Mouse (Mus musculus) forebrain, embryonic 14.5 days (tissue): ENCODE measurements around the gene Cytip. TPM values are rescaled to one million over a fixed set of nuclear protein-coding genes. Genes with fewer than 3 reads are reported as not detected.

ENCODE experiments used
- ATAC-seq: fragments of 200-750 bp; cut with Nextera tagmentation; 2 replicates; pipeline ENCODE4 v1.8.0; 2017; ENCODE audit warnings: mild to moderate bottlenecking, moderate library complexity
- DNase-seq: peaks from one replicate; pipeline ENCODE4 v3.0.0-alpha.2; 2015; ENCODE audit warnings: low spot score
- H3K27ac ChIP-seq: fragments of 300-500 bp; sonication (generic); 2 replicates; pipeline ENCODE4 v1.5.1; 2014; ENCODE audit warnings: low read depth, mild to moderate bottlenecking, control low read depth, low read length, moderate library complexity
- H3K27me3 ChIP-seq: fragments of 300-500 bp; sonication (generic); replicated peaks from 2 replicates; pipeline ENCODE4 v1.6.1; 2014; ENCODE audit warnings: low read length, control low read depth, mixed read lengths; ENCODE audit not compliant: control insufficient read depth, insufficient read depth
- H3K36me3 ChIP-seq: fragments of 300-500 bp; sonication (generic); 2 replicates; pipeline ENCODE4 v1.6.1; 2014; ENCODE audit warnings: low read length, control low read depth; ENCODE audit not compliant: control insufficient read depth, insufficient read depth
- H3K4me1 ChIP-seq: fragments of 300-500 bp; sonication (generic); 2 replicates; pipeline ENCODE4 v1.6.1; 2014; ENCODE audit warnings: antibody characterized with exemption, low read length, control low read depth; ENCODE audit not compliant: control insufficient read depth, insufficient read depth
- H3K4me2 ChIP-seq: fragments of 300-500 bp; sonication (generic); 2 replicates; pipeline ENCODE4 v1.6.1; 2014; ENCODE audit warnings: mild to moderate bottlenecking, control low read depth, low read length
- H3K4me3 ChIP-seq: fragments of 300-500 bp; sonication (generic); 2 replicates; pipeline ENCODE4 v1.5.1; 2014; ENCODE audit warnings: low read depth, low read length, control low read depth
- H3K9ac ChIP-seq: fragments of 300-500 bp; sonication (generic); 2 replicates; pipeline ENCODE4 v1.6.1; 2014; ENCODE audit warnings: mild to moderate bottlenecking, low read length, control low read depth, moderate library complexity
- H3K9me3 ChIP-seq: fragments of 300-500 bp; sonication (generic); replicated peaks from 2 replicates; pipeline ENCODE4 v1.6.1; 2016; ENCODE audit warnings: low read length, control low read depth, mixed read lengths; ENCODE audit not compliant: control insufficient read depth
- WGBS: fragments of 180-500 bp; shearing (Covaris S2); extraction: QIAGEN DNeasy Blood & Tissue Kit; methylation state at CpG from one replicate; pipeline ENCODE4 v1.1.7; 2014; 5-methylcytosine and 5-hydroxymethylcytosine counted together
- polyA plus RNA-seq: library from polyadenylated mRNA; unstranded; fragments of >200 nt; fragmentation: Nextera tagmentation; extraction: Ambion mirVana; gene quantifications from 2 replicates; pipeline ENCODE4 v1.2.1, GENCODE M21; 2014

Gene Cytip
- polyA plus RNA-seq, 1 experiment from 2014 or later: not detected

DNA sequence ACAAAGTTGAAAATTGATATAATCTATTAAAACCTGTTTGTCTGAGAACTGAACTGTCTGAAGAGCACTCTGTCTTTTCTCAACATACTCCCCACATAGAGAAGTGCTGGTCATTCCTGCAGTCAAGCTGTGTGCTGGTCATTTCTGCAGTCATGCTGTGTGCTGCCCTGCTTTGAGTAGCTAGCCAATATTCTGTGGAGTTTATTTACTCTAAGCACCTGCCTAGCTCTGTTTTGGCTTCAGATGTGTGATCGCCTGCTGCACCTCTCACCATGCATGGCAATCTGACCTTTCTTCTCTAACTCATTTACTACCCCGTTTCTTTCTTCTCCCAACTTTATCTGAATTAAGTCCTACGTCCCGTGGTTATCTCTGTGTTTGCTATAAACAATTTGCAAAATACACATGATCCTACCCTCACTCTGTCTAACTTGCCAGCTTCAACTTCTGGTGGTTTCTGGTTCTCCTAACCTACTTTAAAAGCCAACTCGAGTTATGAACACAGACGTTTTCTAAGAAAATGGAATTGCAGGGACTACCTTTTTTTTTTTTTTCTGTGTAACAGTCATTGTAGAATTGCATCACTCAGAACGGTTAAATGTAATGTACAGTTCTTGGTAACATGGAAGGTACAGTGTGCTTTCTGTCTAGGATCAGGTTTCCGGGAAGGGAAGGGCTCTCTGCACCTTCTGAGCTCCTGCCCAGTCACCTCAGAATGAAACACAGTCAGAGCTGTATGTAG is 7.9 kb downstream of the Cytip start:
- no peaks in the 10 kb centered on the region for H3K36me3 ChIP-seq
- no peak overlapping the region for H3K9ac ChIP-seq
- H3K9me3 ChIP-seq: no peaks in the 10 kb centered on the region
- no peaks in the 10 kb centered on the region for H3K4me1 ChIP-seq
- H3K27me3 ChIP-seq: no peaks in the 10 kb centered on the region
- no peak for ATAC-seq
- no peak overlapping the region for H3K4me3 ChIP-seq
- no peak overlapping the region for H3K27ac ChIP-seq
- no peak overlapping the region for H3K4me2 ChIP-seq
- no peak for DNase-seq
- 88% methylated on average over 8 of the region's 8 CpGs for WGBS

DNA sequence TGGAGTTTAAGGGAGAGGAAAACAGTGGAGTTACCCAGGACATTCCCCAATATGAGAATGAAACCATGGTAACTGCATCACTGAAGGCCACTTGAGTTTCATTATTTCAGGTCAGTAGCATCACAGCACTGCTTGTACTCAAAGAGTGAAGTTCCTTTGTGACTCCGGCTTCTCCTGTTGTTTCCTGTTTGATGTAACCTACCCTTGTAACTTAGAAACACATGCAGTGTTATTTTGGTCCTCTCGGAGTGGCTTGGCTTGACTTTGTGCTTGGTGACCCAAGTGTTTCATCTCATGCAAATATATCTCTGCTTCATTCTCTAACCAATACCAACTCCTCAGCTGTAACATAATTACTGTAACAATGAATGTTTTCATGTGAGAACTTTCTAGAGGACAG is 11.1 kb downstream of the Cytip start:
- no peaks in the 10 kb centered on the region for H3K27me3 ChIP-seq
- DNase-seq (no peak), ATAC-seq (no peak)
- H3K9me3 ChIP-seq: no peaks in the 10 kb centered on the region
- no peak overlapping the region for H3K4me2 ChIP-seq
- H3K36me3 ChIP-seq: no peaks in the 10 kb centered on the region
- H3K4me3 ChIP-seq: no peak overlapping the region
- no peak overlapping the region for H3K27ac ChIP-seq
- no peak overlapping the region for H3K9ac ChIP-seq
- 81% methylated on average over 2 of the region's 2 CpGs for WGBS
- H3K4me1 ChIP-seq: no peaks in the 10 kb centered on the region

GRCm38 (mm10) chr2:58183658-58184057 is 11.7 kb downstream of the Cytip start:
- no peak for ATAC-seq
- no peak overlapping the region for H3K27ac ChIP-seq
- WGBS: 91% methylated on average over 2 of the region's 2 CpGs
- DNase-seq: no peak
- H3K4me2 ChIP-seq: no peak overlapping the region
- no peaks in the 10 kb centered on the region for H3K9me3 ChIP-seq
- no peaks in the 10 kb centered on the region for H3K4me1 ChIP-seq
- H3K27me3 ChIP-seq: no peaks in the 10 kb centered on the region
- no peaks in the 10 kb centered on the region for H3K36me3 ChIP-seq
- no peak overlapping the region for H3K9ac ChIP-seq
- no peak overlapping the region for H3K4me3 ChIP-seq

- no peak overlapping the region for H3K27ac ChIP-seq
- no peaks in the 10 kb centered on the region for H3K9me3 ChIP-seq
- H3K9ac ChIP-seq: no peak overlapping the region
- no peak overlapping the region for H3K4me2 ChIP-seq
- no peak for DNase-seq
- H3K27me3 ChIP-seq: no peaks in the 10 kb centered on the region
- no peaks in the 10 kb centered on the region for H3K36me3 ChIP-seq
- no peaks in the 10 kb centered on the region for H3K4me1 ChIP-seq
- 74% methylated on average over 1 of the region's 1 CpGs for WGBS
- no peak for ATAC-seq
- H3K4me3 ChIP-seq: no peak overlapping the region
These were observed 14.6 kb downstream of the Cytip start for GRCm38 (mm10) chr2:58180776-58181175.

- Histone ChIP-seq H3K36me3 (no peaks in the 10 kb centered on the region), H3K27me3 (no peaks in the 10 kb centered on the region)
These were observed 16.3 kb downstream of the Cytip start for GRCm38 (mm10) chr2:58179056-58179455.

GRCm38 (mm10) chr2:58175392-58176291 is 19.7 kb downstream of the Cytip start:
- peaks cover 10% of the 10 kb centered on the region; the same call in 1 of the 2 replicates for H3K4me1 ChIP-seq
- ATAC-seq (no peak), DNase-seq (no peak)
- H3K27me3 ChIP-seq: no peaks in the 10 kb centered on the region
- no peak overlapping the region for H3K9ac ChIP-seq
- no peak overlapping the region for H3K27ac ChIP-seq
- H3K4me2 ChIP-seq: no peak overlapping the region
- no peaks in the 10 kb centered on the region for H3K36me3 ChIP-seq
- H3K9me3 ChIP-seq: no peaks in the 10 kb centered on the region
- H3K4me3 ChIP-seq: no peak overlapping the region
- 86% methylated on average over 8 of the region's 8 CpGs for WGBS

More at GRCm38 (mm10) chr2:58179056-58179455, 16.3 kb downstream of the Cytip start:
- no peak overlapping the region for H3K9ac ChIP-seq
- H3K27ac ChIP-seq: no peak overlapping the region
- DNase-seq (no peak), ATAC-seq (no peak)
- H3K4me2 ChIP-seq: no peak overlapping the region
- no peak overlapping the region for H3K4me3 ChIP-seq
- no peaks in the 10 kb centered on the region for H3K9me3 ChIP-seq
- 78% methylated on average over 1 of the region's 1 CpGs for WGBS
- H3K4me1 ChIP-seq: peaks cover 9% of the 10 kb centered on the region; the same call in 1 of the 2 replicates

DNA sequence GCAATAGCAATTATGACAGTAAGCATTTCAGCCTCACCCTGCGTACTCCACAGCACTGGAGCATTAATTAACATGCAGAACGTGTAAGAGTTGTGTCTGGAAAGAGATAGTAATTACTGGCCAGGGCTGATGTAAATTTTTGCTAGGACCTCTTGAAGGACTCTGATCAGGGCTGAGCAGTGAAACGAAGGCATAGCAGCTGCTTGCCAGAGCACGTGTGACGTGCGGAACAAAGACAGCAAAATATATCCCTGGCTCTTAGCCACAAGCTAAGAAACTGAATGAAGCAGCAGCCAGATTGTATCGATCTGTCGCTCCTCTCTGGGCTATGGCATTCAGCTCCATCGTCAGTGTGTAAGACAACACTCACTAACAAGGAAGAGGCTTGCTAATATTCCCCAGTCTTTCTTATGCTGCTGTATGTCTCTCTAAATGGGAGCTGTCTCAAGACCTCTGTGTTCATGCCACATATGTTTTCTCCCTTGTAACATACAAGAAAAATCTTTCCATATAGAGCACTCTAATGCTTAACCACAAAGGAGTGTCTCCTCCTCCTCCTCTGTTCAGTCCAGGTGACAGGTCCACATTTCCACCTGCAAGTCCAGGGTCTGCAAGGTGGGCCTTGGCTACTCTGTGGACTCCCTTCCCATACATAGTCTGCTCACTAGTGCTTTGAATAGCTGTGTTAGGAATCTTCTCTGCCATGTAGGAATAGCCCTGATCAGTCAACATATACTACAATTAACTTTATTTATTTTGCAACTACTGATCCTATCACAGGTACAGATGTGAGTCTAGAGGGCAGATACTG is 20.7 kb downstream of the Cytip start:
- no peak overlapping the region for H3K4me3 ChIP-seq
- no peaks in the 10 kb centered on the region for H3K27me3 ChIP-seq
- H3K9me3 ChIP-seq: no peaks in the 10 kb centered on the region
- peak overlapping the region; percentile 6; the same call in 1 of the 2 replicates for H3K4me2 ChIP-seq
- peak overlapping the region; percentile 71 for H3K27ac ChIP-seq
- H3K4me1 ChIP-seq: peaks cover 10% of the 10 kb centered on the region; the same call in 1 of the 2 replicates
- H3K36me3 ChIP-seq: no peaks in the 10 kb centered on the region
- WGBS: 19% methylated on average over 9 of the region's 9 CpGs
- DNase-seq: peak; percentile 89
- peak; percentile 95 for ATAC-seq
- H3K9ac ChIP-seq: peak overlapping the region; percentile 1; the same call in 1 of the 2 replicates

DNA sequence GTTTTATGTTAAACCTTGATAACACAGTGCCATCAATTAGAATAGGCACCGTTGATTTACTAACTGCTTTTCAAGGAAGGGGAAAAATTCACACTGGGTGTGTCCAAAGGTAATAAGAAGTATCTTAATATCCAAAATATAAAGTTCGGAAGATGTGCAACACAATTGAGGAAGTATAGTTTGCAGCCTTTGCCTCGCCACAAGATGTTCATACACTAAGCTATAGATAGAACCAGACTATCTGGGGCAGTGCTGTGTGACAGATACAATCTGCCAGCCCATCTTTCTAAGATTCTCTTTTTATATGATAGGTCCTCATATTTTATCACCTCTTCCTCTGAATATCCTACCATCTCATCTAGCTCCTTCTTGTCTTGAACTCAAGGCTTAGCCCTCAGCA is 22.4 kb downstream of the Cytip start:
- 97% methylated on average over 3 of the region's 3 CpGs for WGBS
- Histone ChIP-seq H3K27me3 (no peaks in the 10 kb centered on the region), H3K9me3 (no peaks in the 10 kb centered on the region)

More for the DNA sequence above, 22.4 kb downstream of the Cytip start:
- Histone ChIP-seq H3K4me2 (no peak overlapping the region), H3K4me3 (no peak overlapping the region), H3K27ac (no peak overlapping the region), H3K4me1 (peaks cover 10% of the 10 kb centered on the region; the same call in 1 of the 2 replicates), H3K36me3 (no peaks in the 10 kb centered on the region), H3K9ac (no peak overlapping the region)
- no peak for ATAC-seq
- no peak for DNase-seq
